Mouse (Mus musculus) WW6 (cell line): ENCODE results near the gene Maml2.
"Not testable (repeated sequence)": the region's sequence is repeated elsewhere in the genome, so short reads cannot be mapped to it uniquely, and the experiment has no call there.

Source experiments
- DNase-seq: peaks from one replicate; pipeline ENCODE4 v3.0.0-alpha.2; 2013; ENCODE audit warnings: low read depth, low spot score

Maml2 gene

DNA sequence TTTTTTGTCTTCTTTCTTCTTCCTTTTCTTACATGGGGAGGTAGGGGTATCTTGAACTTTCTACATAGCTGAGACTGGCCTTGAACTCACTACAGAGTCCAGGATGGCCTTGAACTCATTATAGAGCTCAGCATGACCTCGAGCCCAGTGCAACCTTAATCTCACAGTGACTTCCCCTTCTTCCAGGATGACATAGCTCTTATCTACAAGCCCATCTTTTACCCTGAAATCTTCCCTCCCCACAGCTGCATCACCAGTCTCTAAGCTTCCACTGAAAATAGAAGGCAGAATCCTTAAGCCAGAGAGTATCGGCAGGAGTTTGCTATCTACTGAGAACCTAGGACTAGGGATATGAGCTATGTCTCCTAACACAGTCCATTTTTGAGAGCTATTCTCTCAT is 375.5 kb downstream of the Maml2 start:
- DNase-seq = no peak

DNA sequence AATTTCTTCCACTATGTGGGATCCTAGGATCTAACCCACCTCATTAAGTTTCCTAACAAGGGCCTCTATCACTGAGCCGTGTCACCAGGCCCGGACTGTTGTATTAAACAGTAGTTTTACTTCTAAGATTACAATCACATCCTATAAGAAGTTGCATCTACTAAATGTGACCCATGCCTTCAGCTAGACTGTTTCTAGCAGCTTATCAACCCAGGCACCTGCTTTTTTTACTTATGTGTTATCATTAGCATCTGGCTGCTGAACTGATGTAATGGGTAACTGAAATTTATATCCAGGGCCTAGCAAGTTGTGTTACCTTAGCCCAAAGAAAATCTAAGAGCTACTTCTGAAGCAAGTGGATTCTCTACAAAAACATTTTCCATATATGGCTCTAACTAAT is 380.3 kb downstream of the Maml2 start:
- no peak for DNase-seq

DNA sequence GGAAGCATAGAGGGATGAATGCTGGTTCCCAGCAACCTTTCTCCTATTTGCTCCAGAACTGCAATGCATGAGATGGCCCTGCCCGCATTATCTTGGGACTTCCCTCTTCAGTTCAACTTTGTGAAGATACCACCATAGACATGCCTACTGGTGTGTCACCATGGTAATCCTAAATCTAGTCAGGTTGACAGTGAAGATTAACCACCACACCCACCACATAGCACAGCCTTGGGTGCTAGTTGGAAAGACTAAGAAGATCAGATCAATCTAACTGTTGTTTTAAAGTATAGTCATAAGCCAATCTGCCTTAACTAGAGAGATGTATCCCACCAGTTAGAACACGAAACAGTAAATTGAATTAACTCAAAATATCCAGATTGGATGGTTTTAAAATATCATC is 381.9 kb downstream of the Maml2 start:
- no peak for DNase-seq

DNA sequence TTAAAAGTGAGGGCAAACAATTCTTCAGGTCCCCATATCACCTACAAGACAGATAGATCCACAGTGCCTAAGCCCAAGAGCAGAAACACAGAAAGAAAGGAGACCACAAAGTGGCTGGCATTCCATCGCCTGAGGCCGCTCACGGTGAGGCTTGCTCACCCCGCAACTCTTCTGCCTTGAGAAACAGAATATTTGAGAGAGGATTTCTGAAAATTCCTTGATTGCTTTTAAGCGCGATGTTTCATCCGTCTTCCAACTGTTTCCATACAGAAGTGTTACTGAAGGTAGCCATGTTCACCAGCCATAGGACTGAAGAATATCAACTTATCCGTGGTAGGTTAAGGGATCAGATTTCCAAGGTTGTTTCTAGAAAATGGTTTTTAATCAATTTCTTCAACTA is 383.4 kb downstream of the Maml2 start:
- no peak for DNase-seq

DNA sequence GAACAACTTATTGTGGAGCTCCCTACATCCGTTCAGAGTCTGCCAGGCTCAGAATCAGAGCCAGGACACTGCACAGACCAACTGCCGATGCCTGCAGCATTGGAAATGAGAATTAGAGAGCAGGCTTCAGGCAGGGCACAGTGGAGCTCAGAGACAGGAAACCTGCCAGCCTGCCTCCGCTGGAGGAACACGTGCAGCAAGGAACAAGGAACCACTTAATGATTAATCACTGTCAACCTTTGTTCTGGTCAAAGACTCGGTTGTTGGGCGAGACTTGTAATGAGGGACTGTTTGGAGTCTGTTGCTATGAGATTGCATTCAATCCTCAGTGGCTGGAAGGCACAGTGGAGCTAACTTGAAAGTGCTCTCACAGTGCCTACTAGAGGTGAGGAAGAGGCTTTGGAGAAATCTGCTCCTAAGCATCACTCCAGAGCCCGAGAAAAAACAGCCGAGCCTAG is 383.9 kb downstream of the Maml2 start:
- no peak for DNase-seq

DNA sequence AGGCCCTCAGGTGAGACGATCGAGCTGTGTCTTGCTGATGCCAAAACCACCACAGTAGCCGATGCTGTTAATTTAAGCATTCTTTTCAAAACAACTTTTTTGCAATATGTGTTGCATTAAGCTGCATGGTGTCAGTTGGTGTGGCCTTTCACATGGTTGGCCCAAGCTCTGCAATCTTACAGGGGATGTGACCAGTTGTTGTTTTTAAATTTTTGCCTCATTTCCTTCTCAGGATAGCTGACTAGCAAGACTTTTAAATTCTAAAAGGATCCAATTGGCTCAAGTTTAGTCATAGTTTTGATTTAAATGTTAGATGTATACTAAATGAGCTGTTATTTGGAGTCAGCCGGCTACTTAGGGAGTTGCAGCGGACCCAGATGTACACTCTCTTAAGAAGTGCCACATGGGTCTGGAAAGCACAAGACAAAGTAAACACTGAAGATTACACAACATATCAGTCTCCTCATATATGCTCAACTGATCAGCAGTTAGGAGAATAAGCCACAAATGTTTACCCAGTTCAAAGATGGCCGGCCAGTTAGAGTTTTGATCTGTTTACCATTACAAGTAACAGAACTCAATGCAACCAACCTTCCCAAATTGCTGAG is 386.7 kb downstream of the Maml2 start:
- no peak for DNase-seq

DNA sequence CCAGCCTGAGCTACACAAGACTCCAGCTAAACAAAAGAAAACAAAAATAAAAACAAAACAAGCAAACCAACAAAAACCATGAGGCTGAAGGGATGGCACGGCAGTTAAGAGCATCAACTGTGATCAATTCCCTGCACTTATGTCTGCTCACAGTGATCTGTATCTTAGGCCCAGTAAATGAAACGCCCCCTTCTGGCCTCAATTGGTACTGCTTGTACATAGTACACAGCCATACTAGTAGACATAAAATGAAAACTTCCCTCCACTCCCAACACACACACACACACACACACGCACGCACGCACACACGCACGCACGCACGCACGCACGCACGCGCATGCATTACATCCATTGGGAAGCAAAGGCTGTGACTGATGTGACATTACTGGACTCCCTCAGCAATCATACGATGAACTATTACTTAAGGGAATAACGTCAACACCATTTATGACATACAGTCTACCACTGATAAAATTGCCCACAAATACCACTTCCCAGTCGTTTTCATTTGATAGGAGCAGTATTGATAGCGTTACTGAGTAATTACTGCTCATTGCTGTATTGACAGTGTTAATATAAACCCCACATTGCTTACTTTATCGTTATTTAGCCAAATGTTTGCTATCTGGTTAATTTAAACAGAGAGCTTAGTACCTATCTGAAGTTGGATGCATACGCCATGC is 389.4 kb downstream of the Maml2 start:
- no peak for DNase-seq

DNA sequence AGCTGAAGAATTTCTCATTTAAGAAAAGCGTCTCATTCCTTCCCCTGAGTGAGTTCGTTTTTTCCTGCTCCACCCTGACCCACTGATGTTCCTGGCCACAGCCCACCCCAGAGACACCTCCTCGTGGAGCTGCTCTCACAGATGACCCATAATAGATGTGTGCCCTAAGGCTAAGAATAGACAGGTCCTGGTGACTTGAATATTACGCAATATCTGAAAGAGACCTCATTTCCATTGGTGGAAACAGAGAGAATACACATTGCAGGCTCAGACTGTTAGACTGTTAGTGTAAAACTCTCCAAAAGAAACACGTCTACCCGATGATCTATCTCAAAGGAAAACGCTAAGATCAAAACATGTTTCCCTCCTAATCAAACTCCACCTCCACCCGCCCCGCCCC is 391.2 kb downstream of the Maml2 start:
- no peak for DNase-seq

DNA sequence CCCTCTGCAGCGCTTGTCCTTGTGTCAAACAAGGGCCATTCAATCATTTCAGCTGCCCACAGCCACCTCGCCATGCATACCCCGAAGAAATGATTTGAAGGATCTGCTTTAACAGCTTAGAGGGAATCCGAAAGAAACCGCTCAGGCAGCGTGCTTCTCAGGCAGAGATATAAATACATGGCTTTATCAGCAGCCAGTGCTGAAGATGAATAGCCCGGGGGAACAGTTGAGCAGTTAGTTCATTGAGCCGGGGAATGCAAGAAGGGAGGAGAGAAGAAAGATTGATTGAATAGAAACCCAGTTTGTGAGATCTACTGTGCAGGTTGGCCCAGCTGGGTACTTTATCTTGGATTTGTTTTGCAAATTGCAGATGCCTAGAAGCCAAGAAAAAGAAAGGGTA is 392.6 kb downstream of the Maml2 start:
- no peak for DNase-seq

DNA sequence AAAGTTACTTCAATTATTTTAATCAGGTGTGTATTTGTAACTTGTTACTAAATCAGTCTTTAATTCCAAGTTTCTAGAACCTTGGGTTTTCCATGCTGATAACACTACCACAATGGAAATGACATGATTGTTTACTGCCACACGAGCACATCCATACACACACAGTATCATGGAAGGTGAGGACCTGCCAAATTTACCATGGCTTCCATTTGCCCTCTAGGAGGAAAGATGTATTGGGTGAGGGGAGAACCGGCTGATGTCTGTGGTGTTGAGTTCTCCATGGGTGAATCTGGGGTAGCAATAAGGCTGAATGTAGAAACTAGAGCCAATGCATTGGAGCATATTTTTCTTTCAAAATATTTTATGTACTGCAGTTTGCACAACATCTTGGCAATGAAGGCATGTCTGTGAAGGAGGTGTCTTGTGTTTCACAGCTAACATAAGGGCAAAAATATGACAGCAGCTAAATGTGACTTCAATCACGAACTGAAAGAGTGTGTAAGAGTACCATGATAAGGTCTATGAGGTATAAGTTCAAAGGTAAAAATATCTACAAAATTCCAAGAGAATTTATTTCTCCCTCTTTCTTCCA is 396.0 kb downstream of the Maml2 start:
- no peak for DNase-seq

DNA sequence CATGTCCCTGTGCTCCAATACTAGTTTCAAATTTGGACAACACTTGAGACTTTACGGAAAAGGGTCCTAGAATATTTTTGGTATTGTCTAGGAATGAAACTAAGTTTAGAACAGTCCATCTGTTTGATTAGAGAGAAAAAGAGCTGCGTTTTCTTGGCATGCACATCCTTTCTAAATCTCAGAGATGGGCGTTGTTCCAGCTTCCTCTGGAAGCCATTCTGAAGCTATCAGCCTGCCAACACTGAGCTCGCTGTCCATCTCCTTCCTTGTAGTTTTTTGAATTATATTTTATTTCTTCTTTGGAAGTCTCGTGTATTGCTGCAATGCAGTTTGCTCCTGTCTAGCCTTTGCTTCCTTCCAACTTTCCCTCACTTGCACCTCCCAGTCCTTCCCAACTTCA is 396.5 kb downstream of the Maml2 start:
- no peak for DNase-seq

DNA sequence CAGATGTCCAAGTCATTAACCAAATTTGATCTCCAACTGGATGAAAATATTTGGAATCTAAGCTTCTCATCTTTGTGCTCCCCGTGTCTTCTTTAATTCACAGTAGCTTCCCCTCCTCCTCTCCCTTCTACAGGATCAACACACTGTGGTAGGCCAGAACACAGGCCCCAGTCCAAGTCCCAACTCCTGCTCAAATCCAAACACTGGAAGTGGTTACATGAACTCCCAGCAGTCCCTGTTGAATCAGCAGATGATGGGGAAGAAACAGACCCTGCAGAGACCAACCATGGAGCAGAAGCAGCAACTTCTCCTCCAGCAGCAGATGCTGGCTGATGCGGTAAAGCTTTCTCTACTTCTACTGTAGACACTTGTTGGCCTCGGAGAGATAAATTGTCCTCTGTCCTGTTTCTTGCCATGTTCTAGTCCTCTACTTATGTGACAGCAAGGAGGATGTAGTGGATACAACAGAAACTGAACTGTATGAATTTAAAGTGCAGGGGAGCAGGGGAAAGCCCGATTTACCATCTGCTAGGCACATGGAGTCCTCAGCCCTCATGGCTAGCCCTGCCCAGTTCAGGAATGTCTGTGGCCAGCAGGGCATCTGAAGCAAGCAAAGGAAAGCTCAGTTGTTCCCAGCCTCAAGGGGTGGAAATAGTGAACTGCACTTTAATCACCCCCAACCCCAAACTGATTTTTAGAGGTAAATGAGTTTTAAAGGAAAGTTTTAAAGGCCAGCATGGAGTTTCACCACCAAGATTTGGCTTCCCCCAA is 399.5 kb downstream of the Maml2 start:
- no peak for DNase-seq

DNA sequence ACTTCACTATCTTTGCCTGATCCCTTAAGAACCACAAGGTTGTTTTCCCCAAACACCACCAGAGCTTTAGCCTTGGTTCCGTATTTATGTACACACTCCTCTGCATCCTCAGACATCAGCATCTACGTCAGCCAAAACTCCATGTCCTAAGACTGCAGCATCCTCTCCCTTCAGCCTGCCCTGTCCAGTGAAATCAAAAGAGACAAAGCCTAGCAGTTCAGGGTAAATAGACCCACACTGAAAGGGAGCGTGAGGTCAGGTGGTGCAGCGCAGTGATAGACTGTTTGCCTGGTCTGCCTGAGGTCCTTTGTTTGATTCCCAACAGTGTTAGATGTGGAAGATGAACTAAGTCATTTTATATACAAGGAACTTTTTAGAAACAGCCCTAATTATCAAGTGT is 400.1 kb downstream of the Maml2 start:
- no peak for DNase-seq

DNA sequence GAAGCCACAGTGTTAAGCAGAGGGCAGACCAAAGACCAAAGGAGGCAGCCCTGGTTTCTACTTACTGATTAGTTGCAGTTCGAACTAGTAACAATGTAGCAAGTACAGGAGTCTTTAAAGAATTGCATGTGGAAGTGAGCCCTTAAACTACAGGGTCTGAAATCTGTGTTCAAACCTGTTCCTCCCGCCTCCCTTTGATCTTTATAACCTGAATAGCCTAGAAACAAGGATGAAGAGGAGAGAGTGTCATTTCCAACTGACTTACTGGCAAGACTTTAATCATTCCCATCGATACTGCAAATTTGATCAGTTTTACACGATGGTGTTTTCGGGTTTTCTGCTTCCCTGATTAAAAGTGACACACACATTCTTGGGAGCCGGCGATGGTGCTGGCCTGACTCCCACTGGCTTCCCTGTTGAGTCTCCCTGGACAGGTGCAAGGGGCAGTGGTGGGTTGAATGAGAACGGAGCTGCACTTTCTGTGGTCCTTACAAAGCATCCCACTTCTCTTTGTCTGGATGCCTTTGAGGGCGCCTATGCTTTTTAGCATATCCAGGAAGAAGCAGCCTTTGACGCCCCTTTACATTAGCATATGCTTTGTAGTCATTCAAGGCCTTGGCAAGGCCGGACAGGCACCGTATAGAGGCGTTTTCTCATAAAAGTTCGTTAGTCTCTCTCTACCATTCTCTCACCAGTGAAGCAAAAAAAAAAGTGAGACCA is 401.5 kb downstream of the Maml2 start:
- no peak for DNase-seq

DNA sequence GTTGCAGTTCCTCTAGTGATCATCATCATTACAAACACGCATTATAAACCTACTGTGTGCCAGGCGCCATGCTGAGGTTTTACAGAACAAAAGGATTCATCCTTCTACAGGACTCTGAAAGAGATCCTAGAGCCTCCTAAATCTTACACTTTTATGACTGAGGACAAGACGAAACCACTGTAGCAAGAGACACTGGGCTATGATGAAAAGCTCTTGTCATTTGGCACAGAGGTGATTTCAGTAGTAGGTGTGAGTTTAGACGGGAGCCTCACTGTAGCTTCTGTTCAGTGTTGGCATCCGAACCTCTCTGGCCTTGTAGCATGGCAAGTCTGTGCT is 402.0 kb downstream of the Maml2 start:
- no peak for DNase-seq

DNA sequence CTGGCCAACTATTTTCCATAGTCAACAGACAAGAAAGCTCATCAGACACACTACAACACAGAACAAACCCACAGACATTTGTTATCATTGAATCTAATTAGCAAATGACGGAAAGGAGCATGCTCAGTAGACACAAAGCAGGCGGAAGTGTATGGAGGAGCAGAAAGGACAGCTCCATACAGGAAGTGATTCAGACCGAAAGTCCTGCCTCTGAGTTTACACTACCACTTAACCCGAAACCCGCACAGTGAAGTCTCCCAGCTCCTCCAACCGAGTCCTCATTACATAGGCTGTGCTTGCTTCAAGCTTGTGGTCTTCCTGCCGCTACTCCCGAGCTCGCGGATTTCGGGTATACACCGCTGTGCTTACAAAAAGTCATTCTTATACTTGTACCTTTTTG is 404.0 kb downstream of the Maml2 start:
- no peak for DNase-seq

DNA sequence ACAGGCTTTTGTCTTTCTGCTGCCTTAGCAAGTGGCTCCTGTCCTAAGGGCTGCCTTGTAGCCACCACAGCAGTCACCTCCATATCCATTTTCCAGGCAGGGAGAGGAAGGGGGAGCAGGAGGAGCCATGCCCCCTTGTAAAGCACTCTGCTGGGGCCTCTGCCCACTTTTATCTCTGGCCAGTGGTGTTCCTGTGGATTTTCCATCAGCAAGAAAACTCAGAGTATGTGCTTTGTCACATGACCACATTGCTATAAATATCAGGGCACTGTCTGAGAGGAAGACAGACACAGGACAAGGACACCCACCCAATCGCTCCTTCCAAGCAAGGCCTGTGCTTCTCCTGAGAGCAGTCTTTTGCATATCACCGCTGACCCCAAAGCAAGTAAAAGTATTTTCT is 405.3 kb downstream of the Maml2 start:
- DNase-seq = no peak

DNA sequence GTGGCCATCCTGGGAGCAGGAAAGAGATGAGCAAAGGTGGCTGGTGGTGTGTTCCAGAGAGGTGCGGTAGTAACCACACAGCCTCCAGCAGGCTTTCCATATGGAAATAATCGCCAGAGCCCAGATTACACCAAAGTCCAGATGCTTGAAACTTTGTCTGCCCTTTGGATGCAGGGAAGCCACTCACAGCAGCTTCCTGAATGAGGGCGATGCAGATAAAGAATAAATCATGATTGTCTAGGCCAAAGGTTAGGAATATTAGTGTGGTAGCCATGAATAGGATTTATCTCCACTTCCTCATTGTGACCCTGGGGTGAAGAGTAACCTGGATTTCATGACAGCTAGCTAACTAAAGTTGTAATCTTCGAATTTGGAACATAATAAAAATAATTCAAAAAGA is 407.2 kb downstream of the Maml2 start:
- no peak for DNase-seq

DNA sequence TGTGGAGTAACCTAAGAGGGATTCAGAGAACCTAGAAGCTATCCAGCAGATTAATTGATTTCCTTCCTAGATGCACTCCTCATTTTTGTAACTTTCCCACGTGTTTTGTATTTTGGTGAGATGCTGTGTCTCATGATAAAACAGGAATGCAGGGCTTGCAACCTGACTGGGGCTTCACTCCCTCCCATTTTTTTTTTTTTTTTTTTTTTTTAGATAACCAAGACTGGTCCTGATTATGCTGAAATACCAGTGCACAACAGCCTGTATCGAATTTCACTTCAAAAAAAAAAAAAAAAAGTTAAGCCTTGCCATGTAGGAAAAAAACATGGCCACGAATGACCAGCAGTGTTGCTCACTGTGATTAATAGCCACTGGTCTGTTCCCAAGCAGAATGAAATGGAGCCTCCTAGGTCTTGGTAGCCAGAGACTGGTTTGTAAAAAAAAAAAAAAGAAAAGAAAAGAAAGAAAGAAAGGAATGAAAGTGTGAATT is 409.4 kb downstream of the Maml2 start:
- no peak for DNase-seq

DNA sequence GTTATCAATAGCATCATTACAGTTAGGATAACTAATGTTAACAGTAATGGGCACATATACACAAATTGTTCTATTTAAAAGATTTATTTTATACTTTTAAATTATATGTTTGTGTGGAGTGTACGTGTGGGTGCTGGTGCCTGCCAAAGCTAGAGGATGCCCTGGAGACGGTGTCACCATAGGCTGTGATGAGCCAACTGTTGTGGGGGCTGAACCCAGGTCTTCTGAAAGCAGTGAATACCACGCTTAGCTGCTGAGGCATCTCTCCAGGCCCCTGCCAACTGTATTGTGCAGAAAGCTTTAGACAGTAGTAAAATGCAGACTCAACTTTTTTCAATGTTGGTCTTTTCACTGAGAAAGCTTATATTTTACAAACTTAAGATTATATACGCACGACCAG is 411.7 kb downstream of the Maml2 start:
- DNase-seq = no peak

DNA sequence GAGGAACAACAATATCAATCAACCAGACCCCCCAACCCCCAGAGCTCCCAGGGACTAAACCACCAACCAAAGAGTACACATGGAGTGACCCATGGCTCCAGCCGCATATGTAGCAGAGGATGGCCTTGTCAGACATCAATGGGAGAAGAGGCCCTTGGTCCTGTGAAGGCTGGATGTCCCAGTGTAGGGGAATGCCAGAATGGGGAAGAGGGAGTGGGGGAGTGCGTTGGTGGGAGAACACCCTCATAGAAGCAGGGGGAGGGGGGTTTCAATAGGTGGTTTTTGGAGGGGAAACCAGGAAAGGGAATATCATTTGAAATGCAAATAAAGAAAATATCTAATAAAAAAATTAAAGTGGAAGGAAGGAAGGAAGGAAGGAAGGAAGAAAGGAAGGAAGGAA is 418.1 kb downstream of the Maml2 start:
- DNase-seq = not testable (repeated sequence)
